In the genomic region with DNA sequence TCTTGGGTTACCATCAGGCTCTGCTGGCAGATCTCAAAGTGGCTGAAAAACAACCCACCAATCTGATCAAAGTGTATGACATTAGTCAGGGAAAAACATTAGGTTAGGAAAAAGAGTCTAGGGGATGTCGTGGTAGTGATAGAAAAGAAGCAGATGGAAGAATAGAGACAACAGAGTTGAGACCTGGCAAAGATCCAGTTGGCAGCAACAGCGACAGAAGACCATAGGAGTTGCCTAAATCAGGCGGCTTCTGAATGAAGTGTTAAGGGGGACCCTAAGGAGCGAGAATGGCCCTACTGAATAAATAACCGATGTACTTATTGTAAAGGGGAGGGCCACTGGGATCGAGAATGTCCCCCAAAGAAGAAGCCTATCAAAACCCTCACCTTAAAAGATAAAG, we compare ENCODE assay signal across 29 mouse cellular contexts.
DNase-seq lines count a peak whose midpoint lies in the region; ATAC-seq and TF ChIP-seq lines count a peak whose summit lies in the region.
"Had no signal": no experiment of that assay in that cellular context is flagged by ENCODE, and none has a peak within 500 bp of the region (broad histone marks: within the 10 kb centered on the region; RNA-seq: fewer than 3 reads in every experiment).

No protein-coding gene starts in this region.

- H3K36me3 ChIP-seq in midbrain, postnatal 0 days (ENCODE audit: insufficient read depth, low read length), result no peaks in the 10 kb centered on the region
- H3K36me3 ChIP-seq in midbrain, embryonic 14.5 days (ENCODE audit: control insufficient read depth, insufficient read depth, low read length), result no peaks in the 10 kb centered on the region
- H3K36me3 ChIP-seq: embryonic facial prominence, embryonic 10.5 days; embryonic facial prominence, embryonic 13.5 days; forebrain, embryonic 12.5 days; G1E; hindbrain, embryonic 13.5 days had no signal

- WGBS in midbrain, postnatal 0 days, result 80% methylated on average over 6 of the region's 6 CpGs
- WGBS in midbrain, embryonic 14.5 days, result 82% methylated on average over 6 of the region's 6 CpGs

- no peaks in the 10 kb centered on the region for H3K27me3 ChIP-seq in midbrain, postnatal 0 days (ENCODE audit: insufficient read depth, low read length)
- H3K27me3 ChIP-seq in midbrain, embryonic 14.5 days (ENCODE audit: control insufficient read depth, insufficient read depth, low read length), result no peaks in the 10 kb centered on the region
- H3K27me3 ChIP-seq: CH12.LX; embryonic facial prominence, embryonic 13.5 days; forebrain, embryonic 12.5 days; hindbrain, embryonic 13.5 days; Patski had no signal

- H3K9me3 ChIP-seq in midbrain, postnatal 0 days (ENCODE audit: low read length), result no peaks in the 10 kb centered on the region
- H3K9me3 ChIP-seq in midbrain, embryonic 14.5 days (ENCODE audit: control insufficient read depth, low read length), result no peaks in the 10 kb centered on the region
- H3K9me3 ChIP-seq: embryonic facial prominence, embryonic 10.5 days; embryonic facial prominence, embryonic 13.5 days; forebrain, embryonic 12.5 days; G1E; hindbrain, embryonic 13.5 days had no signal

- DNase-seq in cerebellum, postnatal 14 days, result peak; percentile 35 to 40
- DNase-seq in cerebellum, adult 9-11 months, result no peak
- DNase-seq in left cerebral cortex, postnatal 4 days, result peak; percentile 45
- DNase-seq in left cerebral cortex, postnatal 10 days (ENCODE audit: extremely low spot score in 1 of 2, low spot score in 2 of 2), result no peak
- peak; percentile 37 for DNase-seq in midbrain, postnatal 0 days (ENCODE audit: low spot score)
- DNase-seq in midbrain, embryonic 14.5 days, result no peak
- DNase-seq in spleen, postnatal 36 days (ENCODE audit: low spot score in 2 of 2), result no peak
- DNase-seq: adrenal gland, postnatal 10 days; adrenal gland, postnatal 36 days; B cell, adult 2 months; cerebellum, adult 11 months; cerebellum, adult 8-10 months; cerebellum, postnatal 36 days; embryo, embryonic 11 days; forebrain, postnatal 0 days; gastrocnemius, adult 2 months; gastrocnemius, postnatal 14 days; heart, adult 11 months had no signal

- H3K27ac ChIP-seq in midbrain, postnatal 0 days (ENCODE audit: low read depth, low read length), result no peak overlapping the region
- H3K27ac ChIP-seq in midbrain, embryonic 14.5 days (replicated peaks; ENCODE audit: low read depth, low read length), result no peak overlapping the region
- H3K27ac ChIP-seq: embryonic facial prominence, embryonic 10.5 days; embryonic facial prominence, embryonic 13.5 days; forebrain, embryonic 12.5 days; gastrocnemius, adult 2 months; hindbrain, embryonic 13.5 days had no signal

- no peak overlapping the region for H3K4me2 ChIP-seq in midbrain, postnatal 0 days (ENCODE audit: low read depth, low read length, poor library complexity, severe bottlenecking)
- no peak overlapping the region for H3K4me2 ChIP-seq in midbrain, embryonic 14.5 days (ENCODE audit: low read length)
- H3K4me2 ChIP-seq: embryonic facial prominence, embryonic 13.5 days; forebrain, embryonic 12.5 days; heart, embryonic 11.5 days; hindbrain, embryonic 13.5 days had no signal

- no peak overlapping the region for H3K4me3 ChIP-seq in midbrain, postnatal 0 days (ENCODE audit: low read depth, low read length)
- H3K4me3 ChIP-seq in midbrain, embryonic 14.5 days (replicated peaks; ENCODE audit: low read depth, low read length), result no peak overlapping the region
- H3K4me3 ChIP-seq: embryonic facial prominence, embryonic 10.5 days; embryonic facial prominence, embryonic 13.5 days; erythroblast, embryonic 14.5 days; forebrain, embryonic 12.5 days; gastrocnemius, adult 2 months; hindbrain, embryonic 13.5 days had no signal

- no peak overlapping the region for H3K9ac ChIP-seq in midbrain, postnatal 0 days (replicated peaks; ENCODE audit: low read length, poor library complexity, severe bottlenecking)
- no peak overlapping the region for H3K9ac ChIP-seq in midbrain, embryonic 14.5 days (replicated peaks; ENCODE audit: low read length)
- H3K9ac ChIP-seq: embryonic facial prominence, embryonic 13.5 days; forebrain, embryonic 12.5 days; forebrain, postnatal 0 days; hindbrain, embryonic 13.5 days had no signal

- ATAC-seq in midbrain, postnatal 0 days (ENCODE audit: low FRiP score), result no peak
- no peak for ATAC-seq in midbrain, embryonic 14.5 days (ENCODE audit: low FRiP score, low TSS enrichment)
- ATAC-seq: forebrain, postnatal 0 days; hindbrain, embryonic 16.5 days; inflammation-experienced regulatory T-cells, adult 6 months; Patski had no signal

- TF ChIP-seq CTCF in midbrain, postnatal 0 days (IDR thresholded peaks at IDR 0.05), result no peak

- no peaks in the 10 kb centered on the region for H3K4me1 ChIP-seq in midbrain, postnatal 0 days (ENCODE audit: insufficient read depth, low read length)
- no peaks in the 10 kb centered on the region for H3K4me1 ChIP-seq in midbrain, embryonic 14.5 days (ENCODE audit: control insufficient read depth, insufficient read depth, low read length)
- H3K4me1 ChIP-seq: embryonic facial prominence, embryonic 10.5 days; embryonic facial prominence, embryonic 13.5 days; forebrain, embryonic 12.5 days; hindbrain, embryonic 13.5 days had no signal

- intact Hi-C loops in left cerebral cortex, postnatal 4 days (cut with DNase I), result no loop called here
- intact Hi-C loops in left cerebral cortex, postnatal 10 days (cut with DNase I), result no loop called here

Comparison
In these comparisons a context has a peak if more than half of its experiments do, and no peak if none do; other contexts are left out.
1. DNase-seq: peak in cerebellum, postnatal 14 days (2 of 2), left cerebral cortex, postnatal 4 days (single experiment) and midbrain, postnatal 0 days (single experiment); none in cerebellum, adult 9-11 months (single experiment), left cerebral cortex, postnatal 10 days (0 of 2), midbrain, embryonic 14.5 days (single experiment) and spleen, postnatal 36 days (0 of 2).